Mouse (Mus musculus) cerebellum, adult 2 months (tissue): ENCODE data around the gene Ap3b2. TPM values are rescaled to one million over a fixed set of nuclear protein-coding genes. Genes with fewer than 3 reads are reported as not detected.

ENCODE experiments used
- DNase-seq, 2 experiments: peaks; one replicate each; pipeline ENCODE4 v3.0.0; 2021
- H3K27ac ChIP-seq: fragments of 200-500 bp; 2 replicates; pipeline ENCODE4 v1.5.1; 2012; ENCODE audit warnings: low read length, control low read depth, inconsistent platforms; ENCODE audit not compliant: insufficient read depth
- H3K27me3 ChIP-seq: fragments of 200-500 bp; 2 replicates; pipeline ENCODE4 v1.6.1; 2012; ENCODE audit warnings: inconsistent platforms, mild to moderate bottlenecking, low read length, moderate library complexity; ENCODE audit not compliant: control insufficient read depth, insufficient read depth
- H3K4me1 ChIP-seq: fragments of 200-500 bp; 2 replicates; pipeline ENCODE4 v1.6.1; 2011; ENCODE audit warnings: low read length; ENCODE audit not compliant: control insufficient read depth, insufficient read depth
- H3K4me3 ChIP-seq: fragments of 200-500 bp; replicated peaks from 2 replicates; pipeline ENCODE3; 2011; ENCODE audit warnings: mild to moderate bottlenecking, low read depth, low read length, control low read depth; ENCODE audit not compliant: insufficient read depth
- CTCF ChIP-seq: fragments of 200-500 bp; IDR thresholded peaks from 2 replicates; pipeline ENCODE4 v1.5.1; 2011; ENCODE audit warnings: low read depth, mild to moderate bottlenecking, control low read depth, low read length, moderate library complexity, borderline replicate concordance; ENCODE audit not compliant: insufficient read depth
- POLR2A ChIP-seq: fragments of 200-500 bp; IDR thresholded peaks from 2 replicates; pipeline ENCODE4 v1.6.1; 2011; ENCODE audit warnings: low read length, control low read depth, borderline replicate concordance; ENCODE audit not compliant: insufficient read depth
- WGBS: fragments of 180-500 bp; shearing (Covaris S2); methylation state at CpG from one replicate; pipeline ENCODE4 v1.1.7; 2018; 5-methylcytosine and 5-hydroxymethylcytosine counted together
- polyA plus RNA-seq: library from polyadenylated mRNA; depleted of rRNA; stranded (reverse); fragments of >200 nt; gene quantifications from 2 replicates; pipeline ENCODE4 v1.2.3, GENCODE M21; 2012; rRNA removed

The Ap3b2 gene
- polyA plus RNA-seq, 1 experiment = 141 TPM

DNA sequence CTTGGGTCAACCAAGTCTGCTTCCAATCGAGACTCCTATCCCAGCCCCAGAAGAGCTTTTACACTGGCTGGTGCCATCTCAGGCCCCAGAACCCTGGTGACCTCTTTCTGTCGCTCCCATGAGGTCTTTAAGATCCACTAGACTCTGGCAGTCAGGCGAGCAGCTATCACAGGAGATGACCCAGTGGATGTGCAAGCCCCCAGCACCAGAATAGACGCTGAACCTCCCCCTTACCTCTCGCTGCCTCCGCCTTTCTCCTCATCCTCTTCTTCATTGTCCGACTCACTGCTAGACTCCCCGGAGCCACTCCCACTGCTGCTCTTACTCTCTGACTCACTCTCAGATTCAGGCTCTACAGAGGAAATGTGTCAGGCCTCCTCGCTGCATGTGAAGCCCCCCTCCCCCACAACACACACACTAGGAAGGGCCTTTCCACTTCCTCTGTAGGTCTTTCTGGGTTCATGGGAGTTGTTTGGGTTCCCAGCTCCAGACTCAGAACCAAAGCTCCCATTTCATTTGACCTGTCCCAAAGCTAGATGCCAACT, 28.7 kb downstream of the Ap3b2 start:
- no peaks in the 10 kb centered on the region for H3K4me1 ChIP-seq
- H3K27me3 ChIP-seq = no peaks in the 10 kb centered on the region
- WGBS = 78% methylated on average over 9 of the region's 9 CpGs
- peak in 1 of 2 experiments; percentile 3 for DNase-seq
- H3K27ac ChIP-seq = no peak overlapping the region
- no peak overlapping the region for H3K4me3 ChIP-seq
- no peak for TF ChIP-seq CTCF
- TF ChIP-seq POLR2A = no peak

DNA sequence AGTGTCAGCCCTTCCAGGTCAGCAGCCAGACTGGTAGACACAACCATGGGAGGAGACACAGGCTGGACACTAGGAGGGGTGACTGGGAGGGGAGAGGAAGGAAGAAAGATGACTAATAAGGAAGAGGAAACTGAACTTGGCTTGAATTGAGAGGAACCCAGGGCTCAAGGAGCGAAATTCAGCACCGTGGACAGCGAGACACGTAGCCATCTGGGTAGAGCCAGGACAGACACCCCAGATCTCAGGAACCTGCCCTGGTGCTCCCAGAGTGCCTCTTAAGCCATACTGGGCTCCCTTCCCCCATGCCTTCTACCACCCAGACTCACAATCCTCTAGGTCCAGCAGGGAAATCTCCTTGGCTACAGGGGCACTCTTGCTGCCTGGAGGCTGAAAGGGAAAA, 29.6 kb downstream of the Ap3b2 start:
- Histone ChIP-seq H3K27me3 (no peaks in the 10 kb centered on the region), H3K27ac (no peak overlapping the region), H3K4me1 (no peaks in the 10 kb centered on the region), H3K4me3 (no peak overlapping the region)
- peak in 1 of 2 experiments; percentile 3 for DNase-seq
- TF ChIP-seq CTCF = no peak
- no peak for TF ChIP-seq POLR2A
- WGBS = 34% methylated on average over 4 of the region's 4 CpGs

DNA sequence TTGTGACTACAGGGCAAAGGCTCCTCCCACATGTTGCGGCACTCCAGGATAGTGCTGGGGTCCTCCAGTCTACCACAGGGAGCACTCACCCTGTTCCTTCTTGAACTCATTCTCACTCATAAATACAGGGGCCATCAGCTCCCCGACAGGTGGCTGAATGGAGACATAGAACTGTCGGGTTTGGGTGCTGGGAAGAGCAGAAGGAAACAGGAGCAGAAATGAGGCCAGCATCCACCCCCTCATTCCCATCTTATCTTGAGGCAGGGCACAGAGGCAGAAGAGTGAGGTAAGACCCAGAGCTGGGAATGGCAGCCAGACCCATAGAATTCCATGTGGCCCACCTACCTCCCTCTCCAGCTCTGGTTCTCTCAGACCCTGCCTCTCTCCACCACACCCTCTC, 30.9 kb downstream of the Ap3b2 start:
- Histone ChIP-seq H3K4me3 (no peak overlapping the region), H3K27me3 (no peaks in the 10 kb centered on the region), H3K4me1 (no peaks in the 10 kb centered on the region), H3K27ac (no peak overlapping the region)
- TF ChIP-seq CTCF (no peak), POLR2A (no peak)
- WGBS = 80% methylated on average over 3 of the region's 3 CpGs
- no peak for DNase-seq

GRCm38 (mm10) chr7:81455155-81455651, 38.5 kb downstream of the Ap3b2 start, which contains the start of gene Cpeb1:
TSS of gene Cpeb1 (minus strand) at chr7:81455465.
- no peaks in the 10 kb centered on the region for H3K27me3 ChIP-seq
- TF ChIP-seq CTCF (peak; percentile 46; the same call in 1 of the 2 replicates), POLR2A (no peak)
- H3K27ac ChIP-seq = no peak within 1 kb of the TSS
- peak; percentile 58 to 60 for DNase-seq
- under 1% methylated on average over 28 of the region's 28 CpGs for WGBS
- 0 out of 2 replicates have a peak, but pooled peaks cover 3% of the 10 kb centered on the region for H3K4me1 ChIP-seq
- peak within 1 kb of the TSS; percentile 54 for H3K4me3 ChIP-seq

GRCm38 (mm10) chr7:81454331-81455039, 39.2 kb downstream of the Ap3b2 start:
- Histone ChIP-seq H3K4me3 (peak overlapping the region; percentile 54), H3K27ac (no peak overlapping the region), H3K27me3 (no peaks in the 10 kb centered on the region), H3K4me1 (0 out of 2 replicates have a peak, but pooled peaks cover 3% of the 10 kb centered on the region)
- no peak for TF ChIP-seq CTCF
- TF ChIP-seq POLR2A = no peak
- DNase-seq = peak; percentile 52 to 53
- WGBS = 1% methylated on average over 70 of the region's 87 CpGs

DNA sequence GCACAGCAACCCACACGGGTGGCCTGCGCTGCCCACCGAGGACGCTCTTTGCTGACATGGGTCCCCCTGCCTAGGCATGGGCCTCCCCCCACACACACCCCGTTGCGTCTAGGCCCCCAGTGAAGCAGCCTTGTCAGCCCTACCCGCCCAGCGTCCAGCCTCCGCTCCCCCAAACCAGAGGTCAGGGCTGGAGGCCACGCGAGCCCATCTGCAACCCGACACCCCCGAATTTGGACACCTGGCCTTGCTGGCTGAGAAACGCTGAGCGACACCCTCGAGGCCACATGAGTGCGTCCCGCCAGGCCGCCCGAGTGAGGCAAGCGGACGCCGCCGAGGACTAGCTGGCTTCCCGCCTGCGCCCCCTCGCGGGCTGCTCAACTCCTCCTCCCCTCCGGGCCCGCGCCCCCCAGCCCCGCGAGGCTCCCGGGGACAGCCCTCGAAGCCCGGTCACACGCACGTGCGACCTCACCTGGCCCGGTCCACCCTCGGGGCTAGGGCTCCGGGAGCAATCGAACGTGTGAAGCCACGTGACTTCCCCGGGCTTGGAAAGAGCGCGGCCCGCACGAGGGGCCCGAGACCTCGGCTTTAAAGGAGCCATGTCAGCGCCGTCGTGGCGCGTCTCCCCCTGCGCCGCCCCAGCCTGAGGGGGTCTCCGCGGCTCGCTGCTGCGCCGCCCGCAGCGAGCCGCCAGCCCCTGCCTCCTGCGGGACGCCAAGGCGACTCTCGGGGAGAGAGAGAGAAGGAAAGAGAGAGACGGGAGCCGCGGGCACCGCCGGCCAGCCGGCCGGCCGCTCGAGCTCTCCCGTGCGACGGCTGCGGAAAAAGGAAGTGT, 40.1 kb downstream of the Ap3b2 start:
- DNase-seq = peak; percentile 15 to 33
- H3K27me3 ChIP-seq = no peaks in the 10 kb centered on the region
- H3K4me1 ChIP-seq = 0 out of 2 replicates have a peak, but pooled peaks cover 3% of the 10 kb centered on the region
- no peak overlapping the region for H3K27ac ChIP-seq
- peak overlapping the region; percentile 54 for H3K4me3 ChIP-seq
- 3% methylated on average over 80 of the region's 84 CpGs for WGBS
- no peak for TF ChIP-seq CTCF
- TF ChIP-seq POLR2A = no peak

GRCm38 (mm10) chr7:81452971-81453441, 40.7 kb downstream of the Ap3b2 start:
- H3K27me3 ChIP-seq = no peaks in the 10 kb centered on the region
- no peak overlapping the region for H3K27ac ChIP-seq
- H3K4me1 ChIP-seq = 0 out of 2 replicates have a peak, but pooled peaks cover 3% of the 10 kb centered on the region
- TF ChIP-seq CTCF = no peak
- peak; percentile 25 to 38 for DNase-seq
- no peak overlapping the region for H3K4me3 ChIP-seq
- WGBS = 18% methylated on average over 21 of the region's 21 CpGs

Other genes starting within 250 kb of the Ap3b2 start
- 775 and 784 TPM in 2 replicates for gene Rps17, start 148.7 kb downstream of the Ap3b2 start, polyA plus RNA-seq
- gene Cpeb1, start 38.5 kb downstream of the Ap3b2 start, polyA plus RNA-seq = 84.0 and 89.6 TPM in 2 replicates
- gene BC048679, start 4.4 kb upstream of the Ap3b2 start, polyA plus RNA-seq = not detected in 2 replicates
- 0.16 and 0.26 TPM in 2 replicates for gene Fsd2, start 73.0 kb upstream of the Ap3b2 start, polyA plus RNA-seq
- gene Whamm, start 77.3 kb upstream of the Ap3b2 start, polyA plus RNA-seq = 28.6 and 29.4 TPM in 2 replicates
- gene Homer2, start 213.6 kb upstream of the Ap3b2 start, polyA plus RNA-seq = 10.0 and 10.2 TPM in 2 replicates